Mouse (Mus musculus) heart, adult 9 months (tissue): ENCODE results near the gene Hyal2.
"Not testable (repeated sequence)": the region's sequence is repeated elsewhere in the genome, so short reads cannot be mapped to it uniquely, and the experiment has no call there.

ENCODE experiments used
- DNase-seq, 2 experiments: peaks; one replicate each; pipeline ENCODE4 v3.0.0; 2022; ENCODE audit warnings: low spot score in 2 of 2

Gene Hyal2

DNA sequence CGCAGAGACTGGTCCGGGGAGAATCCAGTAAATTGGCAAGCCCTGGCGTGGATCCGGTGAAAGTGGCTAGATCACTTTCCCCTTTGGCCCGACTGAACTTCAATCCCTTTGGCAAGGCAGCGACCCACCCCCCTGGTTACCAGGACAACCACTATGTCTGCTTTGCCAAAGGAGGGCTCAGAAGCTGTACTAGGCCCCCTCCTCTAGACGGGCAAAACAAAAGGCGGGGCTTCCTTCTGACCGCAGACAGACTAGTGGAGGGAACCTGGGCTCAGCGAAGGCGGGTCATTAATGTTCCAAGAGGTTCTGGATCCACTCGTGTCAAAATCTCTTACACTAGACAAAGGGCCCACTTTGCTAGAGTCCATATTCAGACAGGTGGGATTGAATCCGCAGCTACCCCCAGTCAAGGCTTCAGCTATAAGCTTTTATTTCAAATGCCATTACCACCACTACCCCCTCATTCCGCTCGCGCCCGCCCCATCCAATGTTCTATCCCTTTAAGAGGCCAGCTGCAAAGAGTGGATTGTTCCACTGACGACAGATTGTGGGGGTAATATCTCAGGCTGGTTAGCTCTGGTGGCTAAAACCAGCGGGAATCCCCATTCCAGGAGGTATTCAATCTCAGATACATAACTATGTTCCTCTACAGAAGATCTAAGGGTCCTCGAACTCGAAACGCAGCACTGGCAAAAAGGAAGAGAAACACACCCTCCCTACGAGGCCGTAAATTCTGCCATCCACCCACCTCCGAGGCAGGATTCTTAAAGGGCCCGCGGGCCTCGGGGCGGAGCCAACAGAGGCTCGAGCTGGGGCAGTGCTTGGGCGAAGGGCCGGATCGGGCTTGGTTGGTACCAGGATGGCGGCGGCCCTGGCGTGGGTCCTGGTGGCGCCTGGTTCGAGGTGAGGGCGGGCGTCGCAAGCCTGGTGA, 851 bp downstream of the Hyal2 start:
- peak; percentile 85 to 90 for DNase-seq

DNA sequence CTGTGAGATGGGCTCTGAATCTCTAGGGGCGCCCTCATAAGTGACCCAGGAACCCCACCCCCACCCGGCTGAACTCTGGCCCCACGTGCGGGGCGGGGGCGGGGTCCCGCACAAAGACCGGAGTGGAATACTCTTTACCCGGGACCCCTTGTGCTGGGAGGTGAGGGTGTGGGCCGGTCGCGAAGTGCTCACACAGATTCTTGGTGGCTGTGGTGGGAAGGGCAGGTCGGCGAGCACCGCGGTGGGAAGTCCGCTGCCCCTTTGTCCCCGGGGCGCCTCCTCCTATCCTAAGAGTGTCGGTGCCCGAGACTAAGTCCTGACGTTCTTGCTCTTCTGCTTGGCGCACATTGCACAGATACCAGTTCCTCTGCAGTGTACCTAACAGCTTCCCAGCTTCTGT, 1.5 kb downstream of the Hyal2 start:
- no peak for DNase-seq

DNA sequence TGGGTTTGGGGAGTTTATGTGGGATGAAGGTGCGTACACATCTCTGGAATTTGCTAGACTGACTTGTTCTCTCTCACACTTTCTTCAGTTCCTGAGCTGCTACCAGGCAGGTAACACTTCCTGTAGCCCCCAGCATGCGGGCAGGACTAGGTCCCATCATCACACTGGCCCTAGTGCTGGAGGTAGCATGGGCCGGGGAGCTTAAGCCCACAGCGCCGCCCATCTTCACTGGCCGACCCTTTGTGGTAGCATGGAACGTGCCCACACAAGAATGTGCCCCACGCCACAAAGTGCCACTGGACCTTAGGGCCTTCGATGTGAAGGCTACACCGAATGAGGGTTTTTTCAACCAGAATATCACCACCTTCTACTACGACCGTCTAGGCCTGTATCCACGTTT, 2.3 kb downstream of the Hyal2 start:
- DNase-seq, result no peak

DNA sequence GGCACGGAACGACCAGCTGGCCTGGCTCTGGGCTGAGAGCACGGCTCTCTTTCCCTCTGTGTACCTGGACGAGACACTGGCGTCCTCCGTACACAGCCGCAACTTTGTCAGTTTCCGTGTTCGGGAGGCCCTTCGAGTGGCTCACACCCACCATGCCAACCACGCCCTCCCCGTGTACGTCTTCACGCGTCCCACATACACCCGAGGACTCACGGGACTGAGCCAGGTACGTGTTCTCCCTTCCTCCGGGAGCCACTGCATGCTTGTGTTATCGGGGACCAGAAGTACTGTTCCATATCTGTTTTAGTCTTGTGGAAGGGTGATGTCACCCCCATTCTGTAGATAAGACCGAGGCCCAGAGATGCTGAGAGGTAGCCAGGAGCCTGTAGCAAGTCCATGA, 3.1 kb downstream of the Hyal2 start:
- no peak for DNase-seq

DNA sequence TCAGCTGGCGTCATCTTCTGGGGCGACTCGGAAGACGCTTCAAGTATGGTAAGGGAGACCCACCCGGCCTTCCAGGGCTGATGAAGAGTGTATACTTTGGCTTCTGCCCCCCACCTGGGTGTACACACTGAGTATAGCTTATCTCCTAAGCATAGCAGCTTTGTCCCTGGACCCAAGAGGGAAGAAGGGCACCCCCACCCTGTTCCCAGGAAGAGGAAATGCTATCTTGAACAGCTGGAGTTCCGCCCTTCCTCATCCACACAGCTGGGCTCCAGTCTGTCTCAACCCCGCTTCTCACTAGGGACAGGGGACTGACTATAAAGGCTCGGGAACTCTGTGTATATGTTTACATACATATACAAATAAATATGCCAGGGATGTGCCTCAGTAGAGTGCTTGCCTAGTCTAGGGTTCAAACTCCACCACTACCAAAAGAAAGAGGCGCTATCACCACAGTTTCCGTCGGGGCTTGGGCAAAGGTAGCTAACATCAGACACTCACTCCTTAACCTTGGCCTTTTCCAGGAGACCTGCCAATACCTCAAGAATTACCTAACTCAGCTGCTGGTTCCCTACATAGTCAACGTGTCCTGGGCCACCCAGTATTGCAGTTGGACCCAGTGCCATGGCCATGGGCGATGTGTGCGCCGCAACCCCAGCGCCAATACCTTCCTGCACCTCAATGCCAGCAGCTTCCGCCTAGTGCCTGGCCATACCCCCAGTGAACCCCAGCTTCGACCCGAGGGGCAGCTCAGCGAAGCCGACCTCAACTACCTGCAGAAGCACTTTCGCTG, 4.0 kb downstream of the Hyal2 start:
- DNase-seq, result peak in 1 of 2 experiments; percentile 69

DNA sequence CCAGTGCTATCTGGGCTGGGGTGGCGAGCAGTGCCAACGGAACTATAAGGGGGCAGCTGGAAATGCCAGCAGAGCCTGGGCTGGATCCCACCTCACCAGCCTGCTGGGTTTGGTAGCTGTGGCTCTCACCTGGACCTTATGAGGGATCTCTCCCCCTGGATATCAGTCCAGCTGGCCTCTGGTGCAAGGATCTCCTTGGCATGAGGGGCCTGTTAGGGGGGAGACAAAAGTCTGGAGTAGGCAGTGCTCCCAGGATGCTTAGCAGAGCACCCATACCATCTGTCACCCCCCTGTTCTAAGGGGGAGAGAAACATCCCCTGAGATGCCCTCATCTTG, 4.5 kb downstream of the Hyal2 start:
- no peak for DNase-seq

DNA sequence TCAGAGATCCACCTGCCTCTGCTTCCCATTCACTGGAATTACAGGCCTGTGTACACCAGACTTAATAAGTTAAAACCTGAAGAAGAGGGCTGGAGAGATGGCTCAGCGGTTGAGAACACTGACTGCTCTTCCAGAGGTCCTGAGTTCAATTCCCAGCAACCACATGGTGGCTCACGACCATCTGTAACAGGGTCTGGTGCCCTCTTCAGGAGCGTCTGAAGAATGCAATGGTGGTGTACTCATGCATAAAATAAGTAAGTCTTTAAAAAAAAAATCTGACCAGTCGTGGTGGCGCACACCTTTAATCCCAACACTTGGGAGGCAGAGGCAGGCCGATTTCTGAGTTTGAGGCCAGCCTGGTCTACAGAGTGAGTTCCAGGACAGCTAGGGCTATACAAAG, 6.0 kb downstream of the Hyal2 start:
- not testable (repeated sequence) for DNase-seq

DNA sequence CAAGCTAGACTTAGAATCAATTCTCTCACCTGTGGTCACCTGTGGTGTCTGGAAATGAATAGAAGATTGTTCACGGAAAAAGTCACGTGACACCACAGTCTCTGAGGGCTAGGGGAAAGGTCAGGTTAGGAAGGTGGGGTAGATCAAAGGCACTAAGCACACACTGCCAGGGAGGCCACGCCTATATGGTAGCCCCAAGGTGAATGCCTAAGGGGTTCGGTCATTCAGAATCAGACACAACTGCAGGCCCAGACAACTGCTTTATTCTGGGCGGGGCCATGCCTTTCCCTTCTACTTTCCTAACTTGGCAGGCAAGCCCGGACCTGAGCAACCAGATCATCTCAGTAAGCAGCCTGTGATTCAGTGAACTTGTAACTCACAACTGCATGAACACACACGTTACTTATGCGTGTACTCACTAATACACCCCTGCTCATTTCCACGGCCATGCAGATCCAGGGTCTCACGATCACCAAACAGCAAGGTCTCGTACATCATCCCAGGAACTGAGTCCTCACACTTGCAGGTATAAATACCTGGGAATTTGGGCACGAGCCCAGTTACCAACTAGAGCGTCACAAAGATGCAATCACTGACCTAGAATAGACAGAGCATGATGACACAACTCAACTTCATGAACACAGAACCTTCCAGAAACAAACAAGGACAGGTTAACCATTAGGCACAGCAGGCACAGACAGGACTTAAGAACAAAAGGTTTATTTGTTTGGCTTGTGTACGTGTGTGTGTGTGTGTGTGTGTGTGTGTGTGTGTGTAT, 8.0 kb downstream of the Hyal2 start:
- DNase-seq, result no peak

DNA sequence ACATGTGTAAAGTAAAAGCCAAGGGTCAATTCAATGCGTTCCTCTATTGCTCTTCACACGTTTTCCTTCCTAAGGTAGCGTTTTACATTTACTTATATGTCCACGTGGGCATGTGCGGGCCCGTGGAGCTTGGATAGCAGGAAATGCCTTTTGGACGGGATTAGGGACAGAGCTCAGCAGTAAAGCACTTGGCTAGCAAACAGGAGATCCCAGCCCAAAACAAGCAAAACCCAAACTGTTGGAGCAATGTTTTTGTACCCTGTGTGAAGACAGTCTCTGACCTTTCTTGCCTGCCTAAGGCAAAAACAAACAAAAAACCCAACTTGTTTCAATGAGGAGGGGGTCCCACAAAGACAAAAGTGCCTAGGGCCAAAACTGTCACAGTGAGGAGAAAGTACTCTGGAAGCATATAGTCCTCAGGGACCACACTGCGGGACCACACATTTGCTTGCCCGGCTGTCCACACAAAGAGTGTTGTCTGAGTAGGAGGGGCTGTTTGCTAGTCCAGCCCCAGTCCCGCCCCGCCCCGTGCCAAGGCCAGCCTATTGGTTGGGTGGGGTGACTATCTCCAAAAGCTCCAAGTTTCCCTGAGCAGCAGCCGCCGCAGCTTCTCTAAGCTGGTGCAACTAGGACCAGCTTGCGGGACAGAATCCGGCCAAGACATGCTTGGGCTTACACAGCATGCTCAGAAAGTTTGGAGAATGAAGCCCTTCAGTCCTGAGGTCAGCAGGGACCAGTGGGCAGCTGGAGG, 8.8 kb downstream of the Hyal2 start, which contains the start of gene Hyal1:
Hyal1 (plus strand) TSS at position 571 of the 751 bp plus-strand sequence.
- peak; percentile 81 to 84 for DNase-seq

DNA sequence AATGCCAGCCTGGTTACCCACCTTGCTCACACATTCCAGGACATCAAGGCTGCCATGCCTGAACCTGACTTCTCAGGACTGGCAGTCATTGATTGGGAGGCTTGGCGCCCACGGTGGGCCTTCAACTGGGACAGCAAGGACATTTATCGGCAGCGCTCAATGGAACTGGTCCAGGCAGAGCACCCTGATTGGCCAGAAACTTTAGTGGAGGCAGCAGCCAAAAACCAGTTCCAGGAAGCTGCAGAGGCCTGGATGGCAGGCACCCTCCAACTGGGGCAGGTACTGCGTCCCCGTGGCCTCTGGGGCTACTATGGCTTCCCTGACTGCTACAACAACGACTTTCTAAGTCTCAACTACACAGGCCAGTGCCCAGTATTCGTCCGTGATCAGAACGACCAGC, 10.1 kb downstream of the Hyal2 start:
- DNase-seq, result no peak

DNA sequence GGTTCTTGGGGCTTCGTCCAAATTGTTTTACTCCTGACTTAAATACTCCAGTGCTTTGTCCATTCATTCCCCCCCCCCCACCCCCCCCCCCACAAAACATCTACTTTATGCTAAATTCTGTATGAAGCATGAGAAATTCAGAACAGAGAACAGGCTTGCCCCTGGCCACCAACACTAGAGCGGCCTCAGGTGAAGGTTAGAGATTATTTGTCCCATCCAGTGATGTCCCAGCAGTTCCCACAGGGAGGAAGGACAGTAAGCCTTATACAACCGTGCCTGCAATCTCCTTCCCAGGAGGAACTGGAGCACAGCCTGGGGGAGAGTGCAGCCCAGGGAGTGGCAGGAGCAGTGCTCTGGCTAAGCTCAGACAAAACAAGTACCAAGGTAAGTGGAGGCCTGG, 10.8 kb downstream of the Hyal2 start, which contains the start of gene Naa80:
Naa80 (plus strand) TSS at position 301 of the 400 bp plus-strand sequence.
- no peak for DNase-seq

DNA sequence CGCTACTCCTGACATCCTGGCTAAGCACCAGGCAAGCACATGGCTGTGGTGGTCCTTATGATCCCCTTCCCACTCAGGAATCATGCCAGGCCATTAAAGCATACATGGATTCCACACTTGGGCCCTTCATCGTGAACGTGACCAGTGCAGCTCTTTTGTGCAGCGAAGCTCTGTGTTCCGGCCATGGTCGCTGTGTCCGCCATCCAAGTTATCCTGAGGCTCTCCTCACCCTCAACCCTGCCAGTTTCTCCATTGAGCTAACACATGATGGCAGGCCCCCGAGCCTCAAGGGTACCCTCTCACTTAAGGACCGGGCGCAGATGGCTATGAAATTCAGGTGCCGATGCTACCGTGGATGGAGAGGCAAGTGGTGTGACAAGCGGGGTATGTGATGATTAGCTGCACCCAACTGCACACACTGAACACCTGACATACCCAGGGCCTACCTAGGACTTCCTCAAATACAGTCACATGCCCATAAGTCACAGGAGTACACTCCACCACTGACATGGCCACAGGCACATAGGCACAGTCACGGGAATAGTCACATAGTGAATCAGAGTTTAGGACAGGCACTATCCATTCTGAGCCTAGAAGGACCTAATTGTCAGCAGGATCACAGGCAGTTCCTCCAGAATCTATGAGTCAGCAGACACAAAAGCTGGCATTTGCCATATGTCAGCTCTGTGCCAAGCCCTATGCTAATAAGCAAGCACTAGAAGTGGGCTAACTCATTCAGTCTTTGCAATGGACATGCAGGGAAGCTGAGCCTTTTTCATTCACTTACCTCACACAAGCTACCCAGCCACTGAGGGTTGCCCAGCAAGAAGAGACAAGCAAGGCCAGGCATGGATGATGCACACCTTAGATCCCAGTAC, 11.5 kb downstream of the Hyal2 start:
- DNase-seq, result no peak

DNA sequence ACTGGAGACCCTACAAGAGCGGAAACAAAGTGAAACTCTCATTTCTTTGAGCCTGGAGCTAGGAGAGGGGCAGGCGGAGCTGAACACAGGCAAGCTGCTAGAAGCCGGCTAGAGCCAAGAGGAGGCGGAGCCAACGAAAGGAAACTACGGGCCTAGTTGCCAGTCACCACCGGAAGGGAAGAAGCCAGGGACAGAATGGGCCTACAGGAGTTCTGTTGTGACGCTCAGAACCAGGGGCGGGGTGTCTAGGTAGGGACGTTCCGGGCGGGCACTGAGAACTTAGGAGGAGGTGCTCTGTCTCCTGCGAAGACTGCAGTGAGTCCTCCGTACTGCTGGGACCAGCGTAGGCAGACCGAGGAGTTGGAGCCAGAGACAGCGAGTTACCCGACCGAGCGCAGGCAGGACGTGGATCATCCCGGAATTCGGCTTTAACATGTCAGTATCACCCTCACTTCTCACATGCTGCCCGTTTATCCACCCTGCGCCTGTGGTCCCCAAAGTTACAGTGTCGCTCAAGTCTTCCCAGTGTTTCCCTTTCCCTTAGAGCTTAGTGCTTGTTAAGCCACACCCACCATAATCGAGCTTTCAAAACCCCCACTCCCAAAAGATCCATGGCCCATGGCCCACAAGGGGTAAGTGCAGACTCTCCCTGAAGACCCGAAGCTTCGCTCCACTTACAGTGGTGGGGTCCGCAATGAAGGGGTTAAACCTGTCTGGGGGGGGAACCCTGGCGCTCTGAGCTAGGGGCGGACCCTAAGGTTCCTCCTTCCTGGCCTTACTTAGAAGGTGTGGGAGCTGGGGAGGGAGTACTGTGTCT, 13.0 kb downstream of the Hyal2 start, which contains the start of gene Hyal3:
Hyal3 (plus strand) TSS at position 318 of the 817 bp plus-strand sequence.
- peak; percentile 93 for DNase-seq

DNA sequence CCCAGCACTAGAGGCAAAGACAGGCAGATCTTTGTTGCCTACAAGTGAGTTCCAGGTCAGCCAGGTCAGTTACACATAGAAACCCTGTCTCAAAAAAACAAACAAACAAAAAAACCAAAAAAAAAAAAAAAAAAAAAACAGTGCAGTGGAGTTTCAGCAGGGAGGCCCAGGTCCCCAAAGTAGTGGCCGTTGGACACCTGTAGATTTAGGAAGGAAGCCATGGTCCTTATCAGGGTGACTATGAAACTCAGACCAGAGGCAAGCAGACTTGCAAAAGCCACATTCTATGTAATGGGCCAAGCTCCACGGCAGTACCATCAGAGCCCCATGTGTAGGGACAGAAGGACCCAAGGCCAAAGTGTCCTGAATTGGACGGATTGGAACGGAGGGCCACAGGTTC, 13.8 kb downstream of the Hyal2 start:
- DNase-seq, result no peak

DNA sequence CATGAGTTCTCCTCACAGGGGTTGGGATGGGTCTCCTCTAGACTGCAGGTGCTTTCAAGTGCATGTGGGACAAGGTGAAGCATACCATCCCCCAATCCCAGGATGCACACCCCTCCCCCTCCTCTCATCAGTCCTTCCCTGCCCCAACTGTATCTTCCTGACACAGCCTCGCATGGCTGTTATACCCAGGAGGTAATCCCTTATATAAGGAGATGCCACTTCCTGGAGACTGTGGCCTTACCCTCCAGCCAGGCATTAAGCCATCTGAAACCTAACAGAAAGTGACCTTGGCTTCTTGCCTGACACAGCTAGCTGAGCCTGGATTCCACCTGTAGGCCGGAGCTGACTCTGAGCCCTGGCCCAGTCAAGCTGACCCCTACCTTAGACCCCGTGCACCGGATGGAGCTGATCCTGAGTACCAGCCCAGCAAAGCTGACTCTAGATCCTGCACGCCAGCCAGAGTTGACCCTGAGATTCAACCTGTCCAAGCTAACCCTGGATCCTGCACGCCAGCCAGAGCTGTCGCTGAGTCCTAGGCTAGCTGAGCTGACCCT, 14.8 kb downstream of the Hyal2 start:
- no peak for DNase-seq

DNA sequence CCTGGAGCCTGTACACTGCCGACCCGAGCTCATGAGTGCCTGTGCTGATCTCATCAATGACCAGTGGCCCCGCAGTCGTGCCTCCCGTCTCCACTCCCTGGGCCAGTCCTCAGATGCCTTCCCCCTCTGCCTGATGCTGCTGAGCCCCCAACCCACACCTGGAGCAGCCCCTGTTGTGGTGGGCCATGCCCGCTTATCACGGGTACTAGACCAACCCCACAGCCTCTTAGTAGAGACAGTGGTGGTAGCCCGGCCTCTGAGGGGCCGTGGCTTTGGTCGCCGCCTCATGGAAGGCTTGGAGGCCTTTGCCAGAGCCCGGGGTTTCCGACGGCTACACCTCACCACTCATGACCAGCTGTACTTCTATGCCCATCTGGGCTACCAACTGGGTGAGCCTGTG, 15.4 kb downstream of the Hyal2 start:
- DNase-seq, result no peak

DNA sequence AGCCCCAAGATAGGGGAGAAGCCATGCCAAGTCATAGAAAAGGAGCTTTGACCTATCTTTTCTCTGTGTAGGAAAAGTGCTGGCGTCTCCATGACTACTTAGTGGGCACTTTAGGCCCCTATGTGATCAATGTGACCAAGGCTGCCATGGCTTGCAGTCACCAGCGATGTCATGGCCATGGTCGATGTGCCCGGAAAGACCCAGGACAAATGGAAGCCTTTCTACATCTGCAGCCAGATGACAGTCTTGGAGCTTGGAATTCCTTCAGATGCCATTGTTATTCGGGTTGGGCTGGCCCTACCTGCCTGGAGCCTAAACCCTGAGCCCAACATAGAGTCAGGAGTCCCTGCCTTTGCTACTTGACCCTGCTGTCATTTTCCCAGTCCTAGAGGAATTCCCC, 18.8 kb downstream of the Hyal2 start:
- DNase-seq, result no peak

DNA sequence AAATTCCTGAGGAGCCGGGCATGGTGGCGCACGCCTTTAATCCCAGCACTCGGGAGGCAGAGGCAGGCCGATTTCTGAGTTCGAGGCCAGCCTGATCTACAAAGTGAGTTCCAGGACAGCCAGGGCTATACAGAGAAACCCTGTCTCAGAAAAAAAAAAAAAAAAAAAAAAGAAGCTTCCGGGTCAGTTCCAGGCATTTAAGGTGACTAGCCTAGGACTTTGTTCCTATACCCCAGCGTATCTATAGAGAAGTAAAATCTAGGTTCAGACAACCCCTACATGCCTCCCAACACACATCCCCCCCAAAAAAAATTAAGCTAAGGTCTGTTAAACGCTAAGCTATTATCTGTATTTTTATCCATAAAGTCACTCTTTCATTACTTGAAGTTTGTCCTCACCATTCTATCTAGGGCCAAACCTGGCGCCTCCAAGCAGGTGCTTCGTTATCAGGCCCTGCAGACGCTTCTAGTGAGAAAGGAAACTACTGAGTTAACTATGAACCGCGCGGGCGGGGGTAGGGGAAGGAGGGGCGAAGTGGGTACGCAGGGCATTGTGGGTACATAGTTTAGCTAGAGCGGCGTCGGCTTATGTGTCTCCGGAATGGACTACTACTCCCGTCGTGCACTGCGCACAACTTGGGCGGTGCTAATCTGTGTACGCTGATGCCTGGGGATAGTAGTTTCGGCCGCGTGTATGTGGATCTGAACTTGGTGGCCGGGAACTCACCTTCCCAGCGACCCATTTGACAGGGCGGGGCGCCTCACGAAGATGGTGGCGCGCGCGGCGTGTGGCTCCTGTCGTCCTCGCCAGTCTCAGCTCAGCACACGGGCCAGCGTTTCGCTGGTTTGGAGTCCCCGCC, 19.5 kb downstream of the Hyal2 start, which contains the start of gene Ifrd2:
Ifrd2 (plus strand) TSS at position 669 of the 859 bp plus-strand sequence.
- peak; percentile 98 to 99 for DNase-seq
